Mouse (Mus musculus) midbrain, embryonic 11.5 days (tissue): ENCODE measurements around the gene Shh. TPM values are rescaled to one million over a fixed set of nuclear protein-coding genes. Genes with fewer than 3 reads are reported as not detected.

ENCODE experiments used
- ATAC-seq: fragments of 200-750 bp; cut with Nextera tagmentation; 2 replicates; pipeline ENCODE4 v1.8.0; 2017; ENCODE audit warnings: moderate TSS enrichment, moderate library complexity; ENCODE audit not compliant: low FRiP score
- DNase-seq: peaks from one replicate; pipeline ENCODE4 v3.0.0; 2015; ENCODE audit warnings: low spot score; ENCODE audit errors: missing footprints
- H3K27ac ChIP-seq: fragments of 300-500 bp; sonication (generic); 2 replicates; pipeline ENCODE4 v1.5.1; 2014; ENCODE audit warnings: low read depth, low read length
- H3K27me3 ChIP-seq: fragments of 300-500 bp; sonication (generic); 2 replicates; pipeline ENCODE4 v1.6.1; 2014; ENCODE audit warnings: mild to moderate bottlenecking, low read length, moderate library complexity, mixed read lengths; ENCODE audit not compliant: control insufficient read depth, insufficient read depth
- H3K36me3 ChIP-seq: fragments of 300-500 bp; sonication (generic); 2 replicates; pipeline ENCODE4 v1.6.1; 2014; ENCODE audit warnings: mild to moderate bottlenecking, low read length, moderate library complexity, mixed read lengths; ENCODE audit not compliant: control insufficient read depth, insufficient read depth
- H3K4me1 ChIP-seq: fragments of 300-500 bp; sonication (generic); 2 replicates; pipeline ENCODE4 v1.6.1; 2014; ENCODE audit warnings: low read length; ENCODE audit not compliant: control insufficient read depth, insufficient read depth
- H3K4me2 ChIP-seq: fragments of 300-500 bp; sonication (generic); 2 replicates; pipeline ENCODE4 v1.6.1; 2014; ENCODE audit warnings: mild to moderate bottlenecking, moderate library complexity
- H3K4me3 ChIP-seq: fragments of 300-500 bp; sonication (generic); 2 replicates; pipeline ENCODE4 v1.5.1; 2014; ENCODE audit warnings: low read depth, low read length
- H3K9ac ChIP-seq: fragments of 300-500 bp; sonication (generic); 2 replicates; pipeline ENCODE4 v1.6.1; 2014; ENCODE audit warnings: low read length
- H3K9me3 ChIP-seq: fragments of 300-500 bp; sonication (generic); 2 replicates; pipeline ENCODE4 v1.6.1; 2016; ENCODE audit warnings: low read length; ENCODE audit not compliant: control insufficient read depth
- WGBS: fragments of 180-500 bp; shearing (Covaris S2); extraction: QIAGEN DNeasy Blood & Tissue Kit; methylation state at CpG from one replicate; pipeline ENCODE4 v1.1.7; 2014; 5-methylcytosine and 5-hydroxymethylcytosine counted together
- polyA plus RNA-seq: library from polyadenylated mRNA; unstranded; fragments of >200 nt; fragmentation: Nextera tagmentation; extraction: Ambion mirVana; gene quantifications from 2 replicates; pipeline ENCODE4 v1.2.1, GENCODE M21; 2014

The Shh gene
- polyA plus RNA-seq, 1 experiment from 2014 or later: 6.8 TPM

- WGBS: 90% methylated on average over 5 of the region's 5 CpGs
- Histone ChIP-seq H3K36me3 (no peaks in the 10 kb centered on the region), H3K9me3 (no peaks in the 10 kb centered on the region), H3K27me3 (peaks cover 8% of the 10 kb centered on the region), H3K4me1 (no peaks in the 10 kb centered on the region), H3K9ac (no peak overlapping the region), H3K4me3 (no peak overlapping the region), H3K27ac (no peak overlapping the region), H3K4me2 (no peak overlapping the region)
- ATAC-seq (no peak), DNase-seq (no peak)
Observed at GRCm38 (mm10) chr5:28473556-28473955, 6.5 kb upstream of the Shh start.

DNA sequence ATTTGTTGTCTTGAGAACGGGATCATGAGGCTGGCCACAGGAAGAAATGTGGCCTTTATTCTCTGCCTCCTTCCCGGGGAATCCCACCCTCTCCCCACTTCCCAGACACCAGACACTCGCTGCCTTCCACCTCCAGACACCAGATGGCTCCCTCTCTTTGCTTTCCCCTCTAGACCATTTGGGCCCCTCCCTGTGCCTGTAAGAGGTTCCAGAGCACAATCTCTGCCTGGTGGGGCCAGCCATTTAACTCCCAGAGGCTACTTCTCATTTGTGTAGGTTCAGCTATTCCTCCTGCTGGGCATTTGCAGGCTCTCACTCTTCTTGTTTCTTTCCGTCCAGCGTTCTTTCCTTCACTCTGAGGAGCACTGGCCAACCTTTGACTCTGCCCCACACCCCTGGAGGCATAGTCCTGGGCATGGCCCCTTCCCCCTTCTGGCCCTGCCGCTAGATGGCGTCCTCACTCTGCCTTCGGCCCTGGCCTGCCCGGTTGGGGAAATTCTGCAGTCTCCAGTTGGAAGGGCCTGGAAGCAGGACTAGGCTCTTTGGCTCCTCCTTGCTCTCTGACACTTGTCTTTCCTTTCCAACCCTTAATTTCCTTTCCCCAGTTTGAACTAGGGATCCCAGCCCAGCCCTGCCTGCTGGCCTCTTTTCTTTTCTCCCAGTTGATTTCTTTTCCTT is 2.6 kb upstream of the Shh start:
- Histone ChIP-seq H3K9me3 (no peaks in the 10 kb centered on the region), H3K4me2 (no peak overlapping the region), H3K27me3 (peaks cover 47% of the 10 kb centered on the region), H3K4me1 (peaks cover 3% of the 10 kb centered on the region), H3K9ac (no peak overlapping the region), H3K27ac (no peak overlapping the region), H3K4me3 (no peak overlapping the region), H3K36me3 (no peaks in the 10 kb centered on the region)
- 6% methylated on average over 9 of the region's 9 CpGs for WGBS
- DNase-seq: peak; percentile 90
- peak; percentile 60; the same call in 1 of the 2 replicates for ATAC-seq

DNA sequence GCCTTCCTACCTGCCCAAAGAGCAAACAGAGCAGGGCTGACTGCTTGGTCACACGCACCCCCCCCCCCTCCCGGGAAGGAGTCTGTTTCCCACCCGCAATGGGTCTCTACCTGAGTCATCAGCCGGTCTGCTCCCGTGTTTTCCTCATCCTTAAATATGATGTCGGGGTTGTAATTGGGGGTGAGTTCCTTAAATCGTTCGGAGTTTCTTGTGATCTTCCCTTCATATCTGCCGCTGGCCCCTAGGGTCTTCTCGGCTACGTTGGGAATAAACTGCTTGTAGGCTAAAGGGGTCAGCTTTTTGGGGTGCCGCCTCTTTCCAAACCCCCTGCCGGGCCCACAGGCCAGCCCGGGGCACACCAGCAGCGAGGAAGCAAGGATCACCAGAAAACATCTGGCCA is 705 bp downstream of the Shh start:
- H3K27ac ChIP-seq: peak overlapping the region; percentile 61
- peak overlapping the region; percentile 51 for H3K4me3 ChIP-seq
- peak overlapping the region; percentile 81 for H3K4me2 ChIP-seq
- no peak for DNase-seq
- H3K9me3 ChIP-seq: no peaks in the 10 kb centered on the region
- no peak for ATAC-seq
- H3K9ac ChIP-seq: peak overlapping the region; percentile 67
- peaks cover 81% of the 10 kb centered on the region for H3K27me3 ChIP-seq
- H3K4me1 ChIP-seq: peaks cover 23% of the 10 kb centered on the region
- WGBS: under 1% methylated on average over 14 of the region's 15 CpGs
- no peaks in the 10 kb centered on the region for H3K36me3 ChIP-seq

DNA sequence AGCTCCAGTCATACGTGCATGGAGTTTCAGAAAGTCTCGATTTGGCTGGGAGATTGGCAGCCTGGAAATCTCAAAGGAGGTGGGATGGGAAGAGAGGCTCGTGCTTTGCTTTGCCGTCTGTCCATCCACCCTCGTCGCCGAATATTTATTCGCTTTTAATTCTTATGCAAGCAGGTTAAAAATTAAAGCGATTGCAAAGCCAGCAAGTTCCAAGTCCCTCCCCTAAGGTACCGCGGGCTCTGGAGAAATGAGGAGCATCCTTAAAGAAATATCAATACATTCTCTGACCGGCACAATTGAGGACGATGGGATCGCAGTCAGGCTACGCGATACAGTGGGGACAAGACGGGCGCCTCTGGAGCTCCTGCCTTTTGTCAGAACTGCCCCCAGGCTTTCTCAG is 1.5 kb downstream of the Shh start:
- peak overlapping the region; percentile 67 for H3K9ac ChIP-seq
- WGBS: 0% methylated on average over 18 of the region's 18 CpGs
- peak overlapping the region; percentile 81 for H3K4me2 ChIP-seq
- H3K27ac ChIP-seq: no peak overlapping the region
- peak overlapping the region; percentile 51 for H3K4me3 ChIP-seq
- peak; percentile 95 for DNase-seq
- H3K27me3 ChIP-seq: peaks cover 88% of the 10 kb centered on the region
- peaks cover 26% of the 10 kb centered on the region for H3K4me1 ChIP-seq
- no peak for ATAC-seq
- H3K36me3 ChIP-seq: no peaks in the 10 kb centered on the region
- no peaks in the 10 kb centered on the region for H3K9me3 ChIP-seq

GRCm38 (mm10) chr5:28465099-28465406 is 2.0 kb downstream of the Shh start:
- Histone ChIP-seq H3K4me3 (peak overlapping the region; percentile 51), H3K4me1 (peaks cover 31% of the 10 kb centered on the region), H3K9me3 (no peaks in the 10 kb centered on the region), H3K36me3 (no peaks in the 10 kb centered on the region), H3K27me3 (peaks cover 91% of the 10 kb centered on the region), H3K9ac (peak overlapping the region; percentile 67), H3K4me2 (peak overlapping the region; percentile 81), H3K27ac (no peak overlapping the region)
- ATAC-seq (0 out of 2 replicates have a peak, but pooled peaks have one; percentile 2), DNase-seq (no peak)
- WGBS: 0% methylated on average over 19 of the region's 29 CpGs

DNA sequence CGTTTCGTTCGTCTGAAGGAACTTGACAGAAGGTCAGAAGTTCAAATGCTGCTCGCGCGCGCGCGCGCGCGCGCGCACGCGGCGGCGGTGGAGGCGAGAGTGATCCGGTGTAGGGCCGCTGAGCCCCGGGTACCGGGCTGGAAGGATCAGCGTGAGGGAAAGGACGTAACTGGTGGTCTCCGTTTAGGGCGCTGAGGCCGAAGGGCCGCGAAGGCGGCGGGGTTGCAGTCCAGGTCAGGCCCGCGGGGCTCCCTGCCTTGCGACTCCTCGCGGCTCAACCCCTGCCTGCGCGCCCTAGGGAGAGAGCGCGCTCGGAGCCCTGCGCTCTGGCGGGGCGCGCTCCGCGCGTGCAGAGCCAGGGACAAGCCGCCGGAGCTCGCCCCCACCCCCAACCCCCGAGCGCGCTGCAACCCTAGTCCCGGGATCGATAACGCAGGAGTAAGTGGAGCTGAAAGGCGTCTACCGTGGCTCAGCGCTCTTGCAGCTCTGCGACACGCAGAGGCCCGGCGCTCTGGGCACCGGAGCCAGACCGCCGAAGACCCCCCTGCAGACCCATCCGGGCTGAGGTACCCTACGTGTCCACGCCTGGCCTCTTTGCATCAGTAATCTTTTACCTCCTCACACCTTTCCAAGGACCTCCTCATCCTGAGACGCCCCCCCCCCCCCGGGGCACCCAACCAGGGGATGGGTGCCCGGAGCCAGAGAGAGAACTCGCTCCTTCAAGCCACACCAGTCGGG is 2.5 kb downstream of the Shh start:
- H3K4me3 ChIP-seq: peak overlapping the region; percentile 51
- under 1% methylated on average over 60 of the region's 76 CpGs for WGBS
- H3K4me1 ChIP-seq: peaks cover 36% of the 10 kb centered on the region
- peak overlapping the region; percentile 81 for H3K4me2 ChIP-seq
- H3K9me3 ChIP-seq: no peaks in the 10 kb centered on the region
- 0 out of 2 replicates have a peak, but pooled peaks have one; percentile 25 for ATAC-seq
- H3K27ac ChIP-seq: peak overlapping the region; percentile 27; the same call in 1 of the 2 replicates
- DNase-seq: peak; percentile 97
- peak overlapping the region; percentile 67 for H3K9ac ChIP-seq
- H3K27me3 ChIP-seq: peaks cover 97% of the 10 kb centered on the region
- no peaks in the 10 kb centered on the region for H3K36me3 ChIP-seq

DNA sequence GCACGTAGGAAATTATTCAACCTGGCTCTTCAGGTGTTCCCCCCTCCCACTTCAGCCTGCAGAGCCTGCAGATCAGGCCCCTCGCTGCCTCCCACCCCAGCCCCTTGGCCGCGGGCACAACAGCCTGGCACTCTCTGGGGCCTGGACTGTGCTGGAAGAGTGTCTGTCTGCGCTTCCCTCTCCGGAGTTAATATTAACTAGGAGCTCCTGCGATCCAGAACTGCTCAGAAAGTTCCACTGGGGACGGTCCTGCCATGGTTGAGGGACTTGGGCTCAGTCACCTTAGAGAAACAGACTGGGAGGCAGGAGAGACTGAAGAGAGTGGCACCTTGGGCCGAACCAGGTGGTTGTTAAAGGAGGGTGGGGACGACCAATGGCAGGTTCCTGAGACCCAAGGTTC is 3.4 kb downstream of the Shh start:
- peak; percentile 91 for DNase-seq

DNA sequence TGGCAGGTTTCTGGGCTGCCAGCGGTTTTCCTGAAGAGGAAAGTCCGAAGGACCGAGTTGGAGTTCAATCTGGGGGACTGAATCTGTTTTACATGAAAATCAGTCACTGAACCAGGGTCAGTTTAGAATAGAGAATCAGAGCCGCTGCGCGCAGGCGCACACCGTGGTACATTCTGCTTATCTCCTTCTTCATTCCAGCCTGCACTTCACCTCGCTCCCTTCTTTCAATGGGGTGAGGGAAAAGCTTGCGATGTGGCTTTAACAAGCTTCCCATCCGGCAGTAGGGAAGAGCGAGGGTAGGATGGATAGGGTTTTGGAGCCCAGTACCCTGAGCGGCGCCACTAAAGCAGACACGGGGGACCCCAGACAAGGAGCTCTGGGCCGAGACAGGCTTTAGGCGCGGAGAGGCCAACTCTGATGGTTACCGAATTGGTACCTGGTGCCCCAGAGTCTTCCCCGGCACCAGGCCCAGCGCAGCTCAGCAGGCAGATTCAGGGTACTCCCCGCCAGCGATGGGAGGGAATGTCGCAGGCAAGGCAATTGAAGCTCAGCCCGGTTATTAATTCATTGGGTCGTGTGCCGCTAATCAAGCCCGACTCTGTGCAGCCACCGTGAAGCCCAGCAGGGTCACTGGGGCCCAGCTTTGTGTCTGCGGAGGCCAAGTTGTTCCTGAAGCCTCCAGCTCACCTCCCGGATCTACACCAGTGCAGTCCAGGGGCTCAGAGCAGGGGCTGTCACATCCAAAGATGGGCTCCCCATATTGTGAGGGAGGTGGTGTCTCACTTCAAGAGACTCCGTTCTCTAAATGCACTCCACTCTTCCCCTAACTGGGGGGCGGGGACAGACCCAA is 4.1 kb downstream of the Shh start:
- H3K4me1 ChIP-seq: peaks cover 48% of the 10 kb centered on the region
- H3K9ac ChIP-seq: peak overlapping the region; percentile 37
- ATAC-seq: no peak
- H3K4me3 ChIP-seq: peak overlapping the region; percentile 51
- H3K27me3 ChIP-seq: peaks cover 98% of the 10 kb centered on the region
- no peaks in the 10 kb centered on the region for H3K36me3 ChIP-seq
- H3K9me3 ChIP-seq: no peaks in the 10 kb centered on the region
- WGBS: 1% methylated on average over 33 of the region's 33 CpGs
- peak; percentile 95 for DNase-seq
- H3K27ac ChIP-seq: peak overlapping the region; percentile 72
- H3K4me2 ChIP-seq: peak overlapping the region; percentile 81

More for the DNA sequence above, 3.4 kb downstream of the Shh start:
- no peak for ATAC-seq
- H3K27ac ChIP-seq: no peak overlapping the region; the same call in 1 of the 2 replicates
- peak overlapping the region; percentile 51 for H3K4me3 ChIP-seq
- no peaks in the 10 kb centered on the region for H3K9me3 ChIP-seq
- H3K4me1 ChIP-seq: peaks cover 44% of the 10 kb centered on the region
- peak overlapping the region; percentile 67 for H3K9ac ChIP-seq
- H3K27me3 ChIP-seq: peaks cover 98% of the 10 kb centered on the region
- H3K36me3 ChIP-seq: no peaks in the 10 kb centered on the region
- WGBS: 2% methylated on average over 10 of the region's 10 CpGs
- H3K4me2 ChIP-seq: peak overlapping the region; percentile 81
